Mouse (Mus musculus): ENCODE measurements around the gene March9. TPM values are rescaled to one million over a fixed set of nuclear protein-coding genes. Genes with fewer than 3 reads are reported as not detected.

The March9 gene
- total RNA-seq (2021), result 10 to 100 TPM; 19.8 TPM
- long read RNA-seq, experiment 1, partial matches to known transcripts, result 0 of 6 reads
- long read RNA-seq, experiment 1, other reads (novel, unspliced or antisense), result 3 of 6 reads
- long read RNA-seq, experiment 2, partial matches to known transcripts, result 0 of 1 reads
- long read RNA-seq, experiment 2, other reads (novel, unspliced or antisense), result 1 of 1 reads

GRCm38 (mm10) chr10:127059968-127060916 lies at the start of gene March9:
Gene March9, minus strand, starts transcription at chr10:127060184.
- H3K4me3 ChIP-seq, result peak within 1 kb of the TSS; percentile 62
- DNase-seq (ENCODE audit: low spot score in 2 of 2), result peak; percentile 66 to 84
- no peak for TF ChIP-seq CTCF (conservative IDR thresholded peaks at IDR 0.05)
- H3K27ac ChIP-seq, result peak within 1 kb of the TSS; percentile 89

- TF ChIP-seq CTCF (conservative IDR thresholded peaks at IDR 0.05), result no peak
- Histone ChIP-seq H3K27ac (no peak overlapping the region), H3K4me3 (no peak overlapping the region)
- no peak for DNase-seq (ENCODE audit: low spot score in 2 of 2)
Measured at GRCm38 (mm10) chr10:127108262-127108583, 48.2 kb upstream of the March9 start.

GRCm38 (mm10) chr10:127107563-127108261 lies 47.7 kb upstream of the March9 start:
- no peak for DNase-seq (ENCODE audit: low spot score in 2 of 2)
- no peak overlapping the region for H3K4me3 ChIP-seq
- H3K27ac ChIP-seq, result no peak overlapping the region
- TF ChIP-seq CTCF (conservative IDR thresholded peaks at IDR 0.05), result no peak

- TF ChIP-seq CTCF (conservative IDR thresholded peaks at IDR 0.05), result no peak
- Histone ChIP-seq H3K27ac (no peak overlapping the region), H3K4me3 (no peak overlapping the region)
- DNase-seq (ENCODE audit: low spot score in 2 of 2), result no peak
Measured at GRCm38 (mm10) chr10:127103631-127104030, 43.6 kb upstream of the March9 start.

- no peak for DNase-seq (ENCODE audit: low spot score in 2 of 2)
- H3K4me3 ChIP-seq, result no peak overlapping the region
- no peak for TF ChIP-seq CTCF (conservative IDR thresholded peaks at IDR 0.05)
- H3K27ac ChIP-seq, result no peak overlapping the region
Measured at GRCm38 (mm10) chr10:127101151-127101550, 41.2 kb upstream of the March9 start.

- DNase-seq (ENCODE audit: low spot score in 2 of 2), result no peak
- no peak overlapping the region for H3K27ac ChIP-seq
- no peak for TF ChIP-seq CTCF (conservative IDR thresholded peaks at IDR 0.05)
- H3K4me3 ChIP-seq, result no peak overlapping the region
Measured at GRCm38 (mm10) chr10:127100414-127100813, 40.4 kb upstream of the March9 start.

- H3K4me3 ChIP-seq, result no peak overlapping the region
- no peak for TF ChIP-seq CTCF (conservative IDR thresholded peaks at IDR 0.05)
- no peak overlapping the region for H3K27ac ChIP-seq
- no peak for DNase-seq (ENCODE audit: low spot score in 2 of 2)
Measured at GRCm38 (mm10) chr10:127099868-127100267, 39.9 kb upstream of the March9 start.

GRCm38 (mm10) chr10:127099191-127099590 lies 39.2 kb upstream of the March9 start:
- TF ChIP-seq CTCF (conservative IDR thresholded peaks at IDR 0.05), result no peak
- DNase-seq (ENCODE audit: low spot score in 2 of 2), result no peak
- H3K4me3 ChIP-seq, result no peak overlapping the region
- H3K27ac ChIP-seq, result no peak overlapping the region

GRCm38 (mm10) chr10:127098514-127098913 lies 38.5 kb upstream of the March9 start:
- Histone ChIP-seq H3K27ac (no peak overlapping the region), H3K4me3 (no peak overlapping the region)
- TF ChIP-seq CTCF (conservative IDR thresholded peaks at IDR 0.05), result peak; percentile 44
- no peak for DNase-seq (ENCODE audit: low spot score in 2 of 2)

GRCm38 (mm10) chr10:127094382-127094802 lies 34.4 kb upstream of the March9 start:
- DNase-seq (ENCODE audit: low spot score in 2 of 2), result no peak

GRCm38 (mm10) chr10:127092742-127093141 lies 32.8 kb upstream of the March9 start:
- no peak for TF ChIP-seq CTCF (conservative IDR thresholded peaks at IDR 0.05)
- no peak overlapping the region for H3K4me3 ChIP-seq
- no peak for DNase-seq (ENCODE audit: low spot score in 2 of 2)
- 0 out of 2 replicates have a peak overlapping the region, but pooled peaks have one; percentile 76 for H3K27ac ChIP-seq

More at GRCm38 (mm10) chr10:127094382-127094802, 34.4 kb upstream of the March9 start:
- H3K27ac ChIP-seq, result peak overlapping the region; percentile 76
- no peak overlapping the region for H3K4me3 ChIP-seq
- TF ChIP-seq CTCF (conservative IDR thresholded peaks at IDR 0.05), result no peak

- Histone ChIP-seq H3K4me3 (peak overlapping the region; percentile 35), H3K27ac (peak overlapping the region; percentile 80)
- peak in 1 of 2 experiments; percentile 25 for DNase-seq (ENCODE audit: low spot score in 2 of 2)
- TF ChIP-seq CTCF (conservative IDR thresholded peaks at IDR 0.05), result peak; percentile 47
Measured at GRCm38 (mm10) chr10:127091507-127092396, 31.8 kb upstream of the March9 start.

Measured in layer of hippocampus, adult 2 months (tissue).